Mouse (Mus musculus): ENCODE measurements around the gene Tmtc2.

- no peak for TF ChIP-seq CTCF (IDR thresholded peaks at IDR 0.05; ENCODE audit: low read depth)
- no peak for TF ChIP-seq EP300 (IDR thresholded peaks at IDR 0.05; ENCODE audit: low read depth)
Observed at GRCm38 (mm10) chr10:105381705-105382104, 192.5 kb downstream of the Tmtc2 start.
